Mouse (Mus musculus) heart, postnatal 0 days (tissue): Measurements from ENCODE around the gene Pcx.

Experiments
- CTCF ChIP-seq: IDR thresholded peaks from 2 replicates; pipeline ENCODE4 v1.5.1; 2016; ENCODE audit warnings: antibody characterized with exemption, control low read depth, low read depth
- EP300 ChIP-seq: IDR thresholded peaks from 2 replicates; pipeline ENCODE4 v1.6.1; 2016; ENCODE audit warnings: antibody characterized with exemption, low read depth

GRCm38 (mm10) chr19:4596071-4596470 is 85.8 kb downstream of the Pcx start:
- TF ChIP-seq EP300 (no peak), CTCF (no peak)
